Mouse (Mus musculus) cortical plate, adult 2 months (tissue): ENCODE data around the gene Gm10644.

Experiments
- CTCF ChIP-seq: fragments of 200-500 bp; IDR thresholded peaks from 2 replicates; pipeline ENCODE4 v1.5.1; 2011; ENCODE audit warnings: mild to moderate bottlenecking, control low read depth, low read length; ENCODE audit not compliant: insufficient read depth; ENCODE audit errors: extremely low read depth
- POLR2A ChIP-seq: fragments of 200-500 bp; IDR thresholded peaks from 2 replicates; pipeline ENCODE4 v1.6.1; 2011; ENCODE audit warnings: mild to moderate bottlenecking, low read length, control low read depth; ENCODE audit not compliant: insufficient read depth; ENCODE audit errors: extremely low read depth

GRCm38 (mm10) chr8:83888409-83888808 lies 66.6 kb downstream of the Gm10644 start:
- TF ChIP-seq CTCF (no peak), POLR2A (no peak)
